Mouse (Mus musculus) lung, embryonic 16.5 days (tissue): Measurements from ENCODE around the gene Sapcd2. TPM values are rescaled to one million over a fixed set of nuclear protein-coding genes. Genes with fewer than 3 reads are reported as not detected.

Experiments
- ATAC-seq: fragments of 200-750 bp; cut with Nextera tagmentation; 2 replicates; pipeline ENCODE4 v1.8.0; 2017; ENCODE audit warnings: low read depth, mild to moderate bottlenecking, moderate library complexity
- H3K27ac ChIP-seq: fragments of 300-500 bp; sonication (generic); 2 replicates; pipeline ENCODE4 v1.5.1; 2014; ENCODE audit warnings: mild to moderate bottlenecking, control low read depth, low read length
- H3K27me3 ChIP-seq: fragments of 300-500 bp; sonication (generic); 2 replicates; pipeline ENCODE4 v1.6.1; 2014; ENCODE audit warnings: low read depth, low read length, mixed read lengths; ENCODE audit not compliant: control insufficient read depth, insufficient read depth
- H3K36me3 ChIP-seq: fragments of 300-500 bp; sonication (generic); 2 replicates; pipeline ENCODE4 v1.6.1; 2014; ENCODE audit warnings: low read length; ENCODE audit not compliant: control insufficient read depth, insufficient read depth
- H3K4me1 ChIP-seq: fragments of 300-500 bp; sonication (generic); replicated peaks from 2 replicates; pipeline ENCODE4 v1.6.1; 2014; ENCODE audit warnings: low read length, mixed read lengths; ENCODE audit not compliant: control insufficient read depth, insufficient read depth
- H3K4me2 ChIP-seq: fragments of 300-500 bp; sonication (generic); 2 replicates; pipeline ENCODE4 v1.6.1; 2014; ENCODE audit warnings: low read depth, low read length, control low read depth
- H3K4me3 ChIP-seq: fragments of 300-500 bp; sonication (generic); 2 replicates; pipeline ENCODE4 v1.5.1; 2014; ENCODE audit warnings: mild to moderate bottlenecking, low read length, control low read depth
- H3K9ac ChIP-seq: fragments of 300-500 bp; sonication (generic); 2 replicates; pipeline ENCODE4 v1.6.1; 2014; ENCODE audit warnings: low read length, control low read depth
- H3K9me3 ChIP-seq: fragments of 300-500 bp; sonication (generic); 2 replicates; pipeline ENCODE4 v1.6.1; 2016; ENCODE audit warnings: low read length; ENCODE audit not compliant: control insufficient read depth
- WGBS: fragments of 180-500 bp; shearing (Covaris S2); extraction: QIAGEN DNeasy Blood & Tissue Kit; methylation state at CpG from one replicate; pipeline ENCODE4 v1.1.7; 2014; 5-methylcytosine and 5-hydroxymethylcytosine counted together
- polyA plus RNA-seq: library from polyadenylated mRNA; unstranded; fragments of >200 nt; fragmentation: Nextera tagmentation; extraction: Ambion mirVana; gene quantifications from 2 replicates; pipeline ENCODE4 v1.2.1, GENCODE M21; 2015

Sapcd2 gene
- polyA plus RNA-seq, 1 experiment from 2014 or later: 39.0 TPM

DNA sequence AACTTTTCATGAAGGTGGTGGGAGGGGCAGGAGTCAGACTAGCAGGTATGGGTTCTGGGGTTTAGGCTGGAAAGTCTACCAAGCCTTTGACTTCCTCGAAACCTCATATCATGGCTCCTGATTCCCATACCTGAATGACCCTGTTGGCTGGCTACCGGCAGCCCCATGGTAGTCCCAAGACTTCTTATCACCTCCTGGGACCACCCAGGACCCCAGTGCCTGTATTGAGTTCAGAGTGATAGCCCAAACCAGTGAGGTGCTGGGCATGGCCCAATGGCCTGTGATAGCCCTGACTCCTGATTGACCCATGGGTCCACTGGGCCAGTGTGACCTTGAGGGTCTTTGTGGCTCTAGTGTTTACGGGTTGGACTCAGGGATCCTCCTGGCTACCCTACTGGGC lies 21.4 kb upstream of the Sapcd2 start:
- H3K27ac ChIP-seq: no peak overlapping the region
- peaks cover 3% of the 10 kb centered on the region for H3K4me1 ChIP-seq
- H3K9me3 ChIP-seq: no peaks in the 10 kb centered on the region
- H3K9ac ChIP-seq: no peak overlapping the region
- H3K4me3 ChIP-seq: no peak overlapping the region
- peaks cover 34% of the 10 kb centered on the region for H3K36me3 ChIP-seq
- no peaks in the 10 kb centered on the region for H3K27me3 ChIP-seq
- H3K4me2 ChIP-seq: no peak overlapping the region
- WGBS: 92% methylated on average over 3 of the region's 3 CpGs
- no peak for ATAC-seq

- no peak overlapping the region for H3K4me3 ChIP-seq
- H3K9me3 ChIP-seq: no peaks in the 10 kb centered on the region
- WGBS: 87% methylated on average over 6 of the region's 6 CpGs
- peaks cover 18% of the 10 kb centered on the region for H3K36me3 ChIP-seq
- no peak overlapping the region for H3K27ac ChIP-seq
- no peaks in the 10 kb centered on the region for H3K27me3 ChIP-seq
- H3K4me1 ChIP-seq: peaks cover 13% of the 10 kb centered on the region
- no peak overlapping the region for H3K9ac ChIP-seq
- no peak overlapping the region for H3K4me2 ChIP-seq
- ATAC-seq: no peak
Observed at GRCm38 (mm10) chr2:25354211-25354610, 17.9 kb upstream of the Sapcd2 start.

DNA sequence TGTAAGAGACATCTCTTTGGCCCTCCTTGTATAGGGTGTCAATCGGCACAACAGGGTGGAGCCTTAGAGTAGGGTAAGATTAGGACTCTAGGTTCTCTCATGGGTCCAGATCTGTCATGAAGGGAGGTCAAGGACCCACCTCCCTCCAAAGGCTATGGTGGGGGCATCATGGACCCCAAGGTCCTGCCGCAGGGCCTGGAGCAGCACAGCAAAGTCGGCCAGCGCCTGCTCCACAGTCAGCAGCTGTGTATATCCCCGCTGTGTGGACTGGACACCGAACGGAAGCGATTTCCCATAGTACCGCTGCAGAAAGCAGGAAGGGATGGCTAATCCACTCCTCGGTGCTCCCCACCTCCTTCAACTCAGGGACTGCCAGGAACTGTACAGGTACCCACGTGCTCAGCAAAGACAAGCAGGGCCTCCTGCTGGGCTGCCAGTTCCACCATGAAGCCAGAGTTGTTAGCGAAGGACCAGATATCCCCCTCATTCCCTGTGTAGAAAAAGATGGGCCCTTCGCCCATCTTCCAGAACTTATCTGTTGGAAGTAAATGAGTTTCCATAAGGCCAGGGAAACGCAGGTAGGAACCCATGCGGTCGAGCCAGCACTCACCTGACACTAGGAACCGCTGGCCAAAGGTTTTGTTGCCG lies 16.6 kb upstream of the Sapcd2 start:
- ATAC-seq: peak; percentile 5; the same call in 1 of the 2 replicates
- Histone ChIP-seq H3K27ac (no peak overlapping the region), H3K4me2 (peak overlapping the region; percentile 83), H3K4me1 (peaks cover 13% of the 10 kb centered on the region), H3K9me3 (no peaks in the 10 kb centered on the region), H3K27me3 (no peaks in the 10 kb centered on the region), H3K4me3 (peak overlapping the region; percentile 60), H3K36me3 (peaks cover 7% of the 10 kb centered on the region), H3K9ac (peak overlapping the region; percentile 70)
- WGBS: 34% methylated on average over 18 of the region's 18 CpGs

DNA sequence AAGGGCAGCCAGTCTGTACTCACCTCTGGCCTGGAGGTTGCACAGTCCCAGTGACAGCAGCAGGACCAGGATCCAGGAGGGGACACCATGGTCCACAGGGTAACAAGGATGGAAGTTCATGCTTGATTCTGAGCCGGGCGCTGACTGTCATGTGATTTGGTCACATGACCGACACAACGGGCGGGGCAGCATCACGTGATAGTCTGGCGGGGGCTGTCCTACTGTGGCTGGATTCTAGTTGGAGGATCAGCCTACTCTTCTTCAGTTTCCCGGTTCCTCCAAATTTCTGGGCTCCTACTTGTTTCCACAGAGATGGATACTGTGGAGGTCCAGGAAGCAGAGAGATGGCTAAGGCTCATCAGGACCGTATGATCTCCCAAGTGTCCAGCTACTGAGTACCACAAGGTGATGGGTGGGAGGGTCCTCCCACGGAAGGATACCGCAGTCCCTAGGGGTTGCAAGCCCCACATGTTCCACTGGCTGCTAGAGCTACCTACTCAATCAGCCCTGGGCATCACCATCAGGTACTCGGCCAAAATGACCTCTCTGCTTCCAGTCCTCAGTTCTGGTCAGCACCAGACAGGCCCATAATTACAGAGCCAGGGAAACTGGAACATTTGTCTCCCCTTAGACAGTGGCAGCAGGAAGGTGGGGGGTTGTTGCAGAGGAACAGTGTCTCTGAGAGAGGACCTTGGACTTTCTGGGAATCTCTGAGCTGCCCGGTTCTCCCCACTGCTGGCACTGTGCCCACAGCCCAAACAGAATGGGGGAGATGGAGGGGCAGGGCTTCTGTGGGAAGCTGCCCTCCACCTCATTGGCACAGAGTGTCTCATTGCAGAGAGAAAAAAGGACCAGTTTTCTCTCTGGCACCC lies 15.7 kb upstream of the Sapcd2 start, which contains the start of gene Dpp7:
TSS of gene Dpp7 (minus strand) at position 152 of the 872 bp plus-strand sequence.
- peak; percentile 79 for ATAC-seq
- no peaks in the 10 kb centered on the region for H3K27me3 ChIP-seq
- H3K9ac ChIP-seq: peak within 1 kb of the TSS; percentile 70
- no peak within 1 kb of the TSS for H3K27ac ChIP-seq
- peak within 1 kb of the TSS; percentile 83 for H3K4me2 ChIP-seq
- 2% methylated on average over 13 of the region's 13 CpGs for WGBS
- peaks cover 13% of the 10 kb centered on the region for H3K4me1 ChIP-seq
- no peaks in the 10 kb centered on the region for H3K9me3 ChIP-seq
- peak within 1 kb of the TSS; percentile 60 for H3K4me3 ChIP-seq
- peaks cover 3% of the 10 kb centered on the region; the same call in 1 of the 2 replicates for H3K36me3 ChIP-seq

- WGBS: 70% methylated on average over 4 of the region's 4 CpGs
Observed at GRCm38 (mm10) chr2:25359848-25360247, 12.3 kb upstream of the Sapcd2 start.

DNA sequence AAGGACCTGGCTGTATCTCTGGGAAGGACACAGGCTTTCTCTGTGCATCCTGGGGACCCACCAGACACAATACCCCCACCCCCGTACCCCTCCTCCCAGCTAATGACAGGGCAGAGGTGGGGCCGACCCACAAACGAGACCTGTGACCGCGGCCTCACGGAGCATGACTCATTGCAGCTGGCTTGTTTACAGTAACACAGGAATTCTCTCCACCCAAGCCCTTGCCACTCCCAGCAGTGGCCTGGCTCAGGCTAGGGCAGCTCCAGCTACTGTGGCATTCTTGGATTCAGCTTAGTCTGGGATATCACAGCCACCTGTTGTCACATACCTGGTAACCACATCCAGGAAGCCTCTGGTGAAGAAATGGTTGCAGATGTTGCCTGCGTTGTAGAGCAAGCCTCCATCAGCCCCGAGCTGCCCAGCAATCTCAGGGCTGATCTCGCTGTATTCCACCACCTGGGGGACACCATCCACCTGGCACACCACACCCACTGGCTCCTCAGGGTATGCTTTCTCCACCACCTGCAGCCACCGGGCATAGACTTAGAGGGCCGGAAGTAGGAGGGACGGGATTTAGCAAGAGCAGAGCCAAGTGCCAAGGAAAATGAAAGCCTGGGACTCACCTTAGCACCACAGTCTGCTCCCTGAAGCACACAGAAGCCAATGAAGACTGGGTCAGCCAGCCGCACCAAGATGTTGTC lies 8.5 kb upstream of the Sapcd2 start:
- 46% methylated on average over 13 of the region's 13 CpGs for WGBS
- no peak overlapping the region for H3K4me2 ChIP-seq

More at GRCm38 (mm10) chr2:25359848-25360247, 12.3 kb upstream of the Sapcd2 start:
- Histone ChIP-seq H3K4me3 (no peak overlapping the region), H3K4me2 (no peak overlapping the region), H3K27ac (no peak overlapping the region), H3K9me3 (no peaks in the 10 kb centered on the region), H3K4me1 (peaks cover 23% of the 10 kb centered on the region), H3K9ac (no peak overlapping the region), H3K27me3 (peaks cover 3% of the 10 kb centered on the region; the same call in 1 of the 2 replicates), H3K36me3 (peaks cover 2% of the 10 kb centered on the region; the same call in 1 of the 2 replicates)
- no peak for ATAC-seq

DNA sequence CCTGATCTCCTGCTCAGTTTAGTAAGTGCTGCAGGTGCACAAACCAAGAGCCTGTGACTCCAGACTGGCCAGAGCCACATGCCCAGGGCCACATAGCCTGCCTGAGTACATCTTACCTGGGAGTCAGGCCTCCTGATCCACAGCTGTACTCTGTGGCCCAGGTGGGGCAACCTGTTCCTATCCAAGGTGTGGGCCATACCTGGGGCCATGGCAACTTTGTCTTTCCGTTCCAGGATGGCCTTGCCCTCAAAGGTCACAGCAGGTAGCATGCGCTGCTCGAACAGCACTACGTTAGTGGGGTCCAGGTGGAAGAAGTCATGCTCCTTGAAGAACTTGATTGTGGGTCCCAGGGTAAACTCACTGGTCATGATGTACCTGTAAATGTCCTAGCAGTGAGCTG lies 7.8 kb upstream of the Sapcd2 start:
- H3K27ac ChIP-seq: no peak overlapping the region
- ATAC-seq: no peak
- peaks cover 9% of the 10 kb centered on the region for H3K27me3 ChIP-seq
- H3K9ac ChIP-seq: no peak overlapping the region
- peak overlapping the region; percentile 88 for H3K4me2 ChIP-seq
- peak overlapping the region; percentile 61 for H3K4me3 ChIP-seq
- 84% methylated on average over 4 of the region's 4 CpGs for WGBS
- peaks cover 11% of the 10 kb centered on the region for H3K4me1 ChIP-seq
- no peaks in the 10 kb centered on the region for H3K9me3 ChIP-seq
- H3K36me3 ChIP-seq: peaks cover 2% of the 10 kb centered on the region; the same call in 1 of the 2 replicates

More for the DNA sequence above, 8.5 kb upstream of the Sapcd2 start:
- no peak for ATAC-seq
- Histone ChIP-seq H3K4me1 (peaks cover 11% of the 10 kb centered on the region), H3K27ac (peak overlapping the region; percentile 27; the same call in 1 of the 2 replicates), H3K4me3 (no peak overlapping the region), H3K9ac (no peak overlapping the region), H3K36me3 (peaks cover 2% of the 10 kb centered on the region; the same call in 1 of the 2 replicates), H3K9me3 (no peaks in the 10 kb centered on the region), H3K27me3 (peaks cover 9% of the 10 kb centered on the region)

- Histone ChIP-seq H3K36me3 (peaks cover 2% of the 10 kb centered on the region; the same call in 1 of the 2 replicates), H3K27me3 (peaks cover 9% of the 10 kb centered on the region), H3K9ac (peak overlapping the region; percentile 71), H3K4me2 (peak overlapping the region; percentile 88), H3K27ac (no peak overlapping the region), H3K9me3 (no peaks in the 10 kb centered on the region), H3K4me3 (peak overlapping the region; percentile 61), H3K4me1 (peaks cover 11% of the 10 kb centered on the region)
- ATAC-seq: peak; percentile 6; the same call in 1 of the 2 replicates
- WGBS: 28% methylated on average over 9 of the region's 9 CpGs
Observed at GRCm38 (mm10) chr2:25364761-25365090, 7.4 kb upstream of the Sapcd2 start.
